Mouse (Mus musculus): ENCODE measurements around the gene Adam34.
"Not testable (repeated sequence)": the region's sequence is repeated elsewhere in the genome, so short reads cannot be mapped to it uniquely, and the experiment has no call there.

Adam34 gene

GRCm38 (mm10) chr8:43709949-43710348, at the start of gene Adam34:
Gene Adam34, minus strand, starts transcription at chr8:43710049.
- no peak for DNase-seq (ENCODE audit: low spot score in 2 of 2)

DNA sequence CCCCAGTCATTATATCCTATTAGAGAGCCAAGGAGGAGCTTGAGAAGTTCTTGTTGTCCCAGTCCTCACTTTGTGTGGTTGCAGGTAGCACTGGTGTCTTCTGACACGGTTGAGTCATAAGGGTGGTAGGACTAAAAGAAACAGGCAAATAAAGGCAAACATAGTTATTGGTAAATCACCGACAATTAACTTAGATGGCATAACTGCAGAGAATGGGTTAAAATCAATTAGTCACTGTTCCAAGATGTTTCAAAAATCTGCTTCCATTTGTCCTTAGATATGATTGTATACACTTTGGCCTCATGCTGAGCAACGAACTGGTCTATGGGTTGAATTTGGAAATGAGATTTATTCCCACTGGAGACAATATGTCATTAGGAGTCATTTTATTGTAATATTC, 82.7 kb downstream of the Adam34 start, which contains the start of gene Gm5346:
Gene Gm5346, minus strand, starts transcription at position 101 of the 400 bp plus-strand sequence.
- DNase-seq (ENCODE audit: low spot score in 2 of 2), result no peak

GRCm38 (mm10) chr8:43616046-43616445, 93.8 kb downstream of the Adam34 start:
- no peak for DNase-seq (ENCODE audit: low spot score in 2 of 2)

GRCm38 (mm10) chr8:43603657-43604056, 106.2 kb downstream of the Adam34 start:
- not testable (repeated sequence) for DNase-seq (ENCODE audit: low spot score in 2 of 2)

DNA sequence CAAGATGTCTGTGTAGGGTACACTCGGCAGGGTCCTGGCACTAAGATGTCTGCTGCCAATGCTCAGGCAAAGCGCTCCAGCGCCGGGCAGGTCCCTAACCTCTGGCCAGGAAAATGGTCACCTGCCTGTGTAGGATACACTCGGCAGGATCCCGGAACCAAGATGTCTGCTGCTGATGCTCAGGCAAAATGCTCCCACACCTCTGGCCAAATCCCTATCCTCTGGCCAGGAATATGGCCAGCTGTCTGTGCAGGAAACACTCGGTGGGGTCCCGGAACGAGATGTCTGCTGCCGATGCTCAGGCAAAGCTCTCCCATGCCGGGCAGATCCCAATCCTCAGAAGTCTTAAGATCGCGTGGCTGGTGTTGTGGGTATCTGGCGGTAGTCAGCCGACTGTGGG, 106.7 kb downstream of the Adam34 start:
- not testable (repeated sequence) for DNase-seq (ENCODE audit: low spot score in 2 of 2)
